Mouse (Mus musculus): Measurements from ENCODE around the gene Myt1. TPM values are rescaled to one million over a fixed set of nuclear protein-coding genes. Genes with fewer than 3 reads are reported as not detected.
A peak's percentile ranks its signal among the peaks of the same experiment; 100 is the strongest.

The Myt1 gene
- polyA plus RNA-seq, 1 experiment from 2014 or later: not detected

DNA sequence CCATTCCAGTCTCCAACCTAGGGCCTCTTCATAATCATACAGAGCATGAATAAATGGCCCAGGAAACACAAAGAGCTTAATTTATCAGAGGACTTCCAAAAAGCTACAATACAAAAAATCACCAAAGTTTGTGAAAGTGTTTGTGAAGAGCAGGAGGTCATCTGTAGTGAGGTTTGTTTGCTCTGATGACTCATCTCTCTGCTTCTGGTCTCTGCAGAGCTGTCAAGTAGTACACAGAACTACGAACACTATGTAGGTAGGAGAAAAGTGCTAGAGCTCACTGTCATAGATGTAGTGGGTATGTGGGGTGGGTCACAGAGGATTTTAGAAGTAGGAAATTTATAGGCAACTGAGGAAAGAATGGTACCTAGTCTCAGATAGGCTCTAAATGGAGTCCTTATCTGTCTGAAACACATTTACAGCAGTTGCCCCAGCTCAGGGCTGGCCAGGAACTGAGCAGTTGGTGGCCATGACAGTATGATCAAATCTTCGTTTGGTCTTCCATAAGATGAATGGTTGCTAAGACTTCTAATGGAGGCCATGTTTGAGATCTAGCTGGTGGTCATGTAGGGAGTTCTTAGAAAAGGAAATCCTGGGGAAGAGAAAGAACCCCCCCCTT lies 66.0 kb downstream of the Myt1 start:
- ATAC-seq (ENCODE audit: low FRiP score, low TSS enrichment): no peak
- no peak overlapping the region for H3K4me2 ChIP-seq (replicated peaks; ENCODE audit: low read depth, low read length)
- no peaks in the 10 kb centered on the region for H3K4me1 ChIP-seq (ENCODE audit: control insufficient read depth, insufficient read depth, low read length)
- H3K9ac ChIP-seq (ENCODE audit: low read depth, low read length): no peak overlapping the region
- H3K4me3 ChIP-seq (ENCODE audit: low read length): no peak overlapping the region
- H3K9me3 ChIP-seq (ENCODE audit: control insufficient read depth, low read length): no peaks in the 10 kb centered on the region
- H3K36me3 ChIP-seq (ENCODE audit: control insufficient read depth, insufficient read depth, low read length): no peaks in the 10 kb centered on the region
- WGBS: 69% methylated on average over 2 of the region's 2 CpGs
- H3K27me3 ChIP-seq (ENCODE audit: control insufficient read depth, insufficient read depth, low read length): no peaks in the 10 kb centered on the region
- no peak overlapping the region for H3K27ac ChIP-seq (ENCODE audit: low read depth, low read length)

GRCm38 (mm10) chr2:181832745-181833144 lies 69.6 kb downstream of the Myt1 start:
- Histone ChIP-seq H3K4me3 (ENCODE audit: low read length) (no peak overlapping the region), H3K9ac (ENCODE audit: low read depth, low read length) (no peak overlapping the region), H3K27me3 (ENCODE audit: control insufficient read depth, insufficient read depth, low read length) (no peaks in the 10 kb centered on the region), H3K4me1 (ENCODE audit: control insufficient read depth, insufficient read depth, low read length) (no peaks in the 10 kb centered on the region), H3K36me3 (ENCODE audit: control insufficient read depth, insufficient read depth, low read length) (no peaks in the 10 kb centered on the region), H3K4me2 (replicated peaks; ENCODE audit: low read depth, low read length) (no peak overlapping the region), H3K27ac (ENCODE audit: low read depth, low read length) (no peak overlapping the region), H3K9me3 (ENCODE audit: control insufficient read depth, low read length) (no peaks in the 10 kb centered on the region)
- ATAC-seq (ENCODE audit: low FRiP score, low TSS enrichment): no peak
- WGBS: 74% methylated on average over 2 of the region's 2 CpGs

- Histone ChIP-seq H3K27me3 (ENCODE audit: control insufficient read depth, insufficient read depth, low read length) (no peaks in the 10 kb centered on the region), H3K4me2 (replicated peaks; ENCODE audit: low read depth, low read length) (peak within 1 kb of the TSS; percentile 71), H3K9ac (ENCODE audit: low read depth, low read length) (peak within 1 kb of the TSS; percentile 61), H3K9me3 (ENCODE audit: control insufficient read depth, low read length) (no peaks in the 10 kb centered on the region), H3K27ac (ENCODE audit: low read depth, low read length) (peak within 1 kb of the TSS; percentile 62; the same call in 1 of the 2 replicates), H3K36me3 (ENCODE audit: control insufficient read depth, insufficient read depth, low read length) (peaks cover 8% of the 10 kb centered on the region; the same call in 1 of the 2 replicates), H3K4me3 (ENCODE audit: low read length) (peak within 1 kb of the TSS; percentile 71), H3K4me1 (ENCODE audit: control insufficient read depth, insufficient read depth, low read length) (no peaks in the 10 kb centered on the region; the same call in 1 of the 2 replicates)
- peak; percentile 100 for ATAC-seq (ENCODE audit: low FRiP score, low TSS enrichment)
- under 1% methylated on average over 35 of the region's 35 CpGs for WGBS
Measured at GRCm38 (mm10) chr2:181837372-181838292, 74.5 kb downstream of the Myt1 start, which contains the start of gene Pcmtd2. Gene Pcmtd2, plus strand, starts transcription at chr2:181837854.

DNA sequence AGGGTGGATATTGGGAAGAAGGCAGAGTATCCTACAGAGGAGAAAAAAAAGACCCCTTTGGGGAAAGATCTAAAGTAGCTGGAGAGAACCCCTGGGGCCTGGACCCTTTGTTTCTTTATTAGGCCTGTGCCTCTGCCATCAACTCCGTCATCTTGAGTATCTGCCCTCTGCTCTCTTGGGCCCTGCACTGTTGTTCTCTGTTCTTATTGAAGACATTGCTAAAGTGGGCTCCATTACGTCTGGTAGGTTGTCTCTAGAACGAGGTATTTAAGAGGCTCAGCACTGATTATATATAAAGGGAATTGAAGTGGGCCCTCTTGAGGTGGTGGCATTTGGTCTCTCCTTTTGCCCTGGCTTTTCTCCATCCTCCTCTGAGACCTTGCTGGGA lies 75.2 kb downstream of the Myt1 start:
- 1% methylated on average over 3 of the region's 3 CpGs for WGBS
- Histone ChIP-seq H3K4me2 (replicated peaks; ENCODE audit: low read depth, low read length) (peak overlapping the region; percentile 71), H3K4me1 (ENCODE audit: control insufficient read depth, insufficient read depth, low read length) (no peaks in the 10 kb centered on the region; the same call in 1 of the 2 replicates), H3K27ac (ENCODE audit: low read depth, low read length) (peak overlapping the region; percentile 62; the same call in 1 of the 2 replicates), H3K9ac (ENCODE audit: low read depth, low read length) (peak overlapping the region; percentile 61), H3K27me3 (ENCODE audit: control insufficient read depth, insufficient read depth, low read length) (no peaks in the 10 kb centered on the region), H3K36me3 (ENCODE audit: control insufficient read depth, insufficient read depth, low read length) (peaks cover 11% of the 10 kb centered on the region; the same call in 1 of the 2 replicates), H3K4me3 (ENCODE audit: low read length) (peak overlapping the region; percentile 71), H3K9me3 (ENCODE audit: control insufficient read depth, low read length) (no peaks in the 10 kb centered on the region)
- no peak; the same call in 1 of the 2 replicates for ATAC-seq (ENCODE audit: low FRiP score, low TSS enrichment)

DNA sequence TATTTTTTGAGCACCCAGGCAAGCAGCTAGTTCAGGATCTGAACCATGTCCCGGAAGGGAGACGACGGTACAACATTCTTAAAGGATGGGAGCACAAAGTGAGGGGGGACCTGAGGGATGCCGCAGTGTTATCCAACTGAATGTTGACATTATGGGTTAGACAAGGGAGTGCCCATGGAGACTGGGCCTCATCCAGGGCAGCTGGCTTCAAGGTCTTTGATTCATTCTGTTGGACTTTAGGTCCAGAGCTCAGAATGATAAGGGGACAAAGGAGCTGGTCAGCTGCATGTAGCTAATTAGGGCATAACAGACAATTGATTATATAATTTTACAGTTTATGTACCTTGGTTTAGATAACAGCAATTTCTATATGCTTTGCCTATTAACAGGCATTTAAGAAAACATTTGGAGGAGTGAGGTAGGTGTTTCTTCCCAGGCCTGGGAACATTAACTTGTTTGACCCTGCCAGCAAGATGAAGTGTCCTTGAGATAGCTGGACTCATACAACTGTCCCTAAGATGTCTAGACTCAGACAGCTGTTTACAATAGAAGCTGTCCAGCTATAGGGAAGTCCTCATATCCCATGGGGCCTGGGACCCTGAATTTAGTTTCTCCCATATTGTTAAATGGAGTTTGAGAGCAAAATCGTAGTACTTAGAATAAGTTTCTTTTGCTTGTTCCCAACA lies 82.7 kb downstream of the Myt1 start:
- Histone ChIP-seq H3K27me3 (ENCODE audit: control insufficient read depth, insufficient read depth, low read length) (no peaks in the 10 kb centered on the region), H3K9me3 (ENCODE audit: control insufficient read depth, low read length) (no peaks in the 10 kb centered on the region), H3K4me3 (ENCODE audit: low read length) (no peak overlapping the region), H3K27ac (ENCODE audit: low read depth, low read length) (no peak overlapping the region), H3K36me3 (ENCODE audit: control insufficient read depth, insufficient read depth, low read length) (peaks cover 45% of the 10 kb centered on the region), H3K9ac (ENCODE audit: low read depth, low read length) (no peak overlapping the region), H3K4me1 (ENCODE audit: control insufficient read depth, insufficient read depth, low read length) (no peaks in the 10 kb centered on the region), H3K4me2 (replicated peaks; ENCODE audit: low read depth, low read length) (no peak overlapping the region)
- no peak for ATAC-seq (ENCODE audit: low FRiP score, low TSS enrichment)
- 95% methylated on average over 5 of the region's 5 CpGs for whole genome bisulfite sequencing

GRCm38 (mm10) chr2:181863791-181864535 lies 100.8 kb downstream of the Myt1 start, which contains the start of gene Polr3k:
Gene Polr3k, plus strand, starts transcription at chr2:181864337.
- WGBS: under 1% methylated on average over 35 of the region's 35 CpGs
- ATAC-seq (ENCODE audit: low FRiP score, low TSS enrichment): peak; percentile 100
- peak within 1 kb of the TSS; percentile 74 for H3K9ac ChIP-seq (ENCODE audit: low read depth, low read length)

GRCm38 (mm10) chr2:181864536-181864860 lies 101.4 kb downstream of the Myt1 start:
- no peak for ATAC-seq (ENCODE audit: low FRiP score, low TSS enrichment)
- H3K27ac ChIP-seq (ENCODE audit: low read depth, low read length): peak overlapping the region; percentile 56; the same call in 1 of the 2 replicates
- peak overlapping the region; percentile 73 for H3K4me2 ChIP-seq (replicated peaks; ENCODE audit: low read depth, low read length)

More at GRCm38 (mm10) chr2:181863791-181864535, 100.8 kb downstream of the Myt1 start, which contains the start of gene Polr3k:
- Histone ChIP-seq H3K4me3 (ENCODE audit: low read length) (peak within 1 kb of the TSS; percentile 77), H3K36me3 (ENCODE audit: control insufficient read depth, insufficient read depth, low read length) (peaks cover 18% of the 10 kb centered on the region), H3K4me1 (ENCODE audit: control insufficient read depth, insufficient read depth, low read length) (peaks cover 7% of the 10 kb centered on the region), H3K9me3 (ENCODE audit: control insufficient read depth, low read length) (no peaks in the 10 kb centered on the region), H3K4me2 (replicated peaks; ENCODE audit: low read depth, low read length) (peak within 1 kb of the TSS; percentile 73), H3K27me3 (ENCODE audit: control insufficient read depth, insufficient read depth, low read length) (no peaks in the 10 kb centered on the region), H3K27ac (ENCODE audit: low read depth, low read length) (peak within 1 kb of the TSS; percentile 56; the same call in 1 of the 2 replicates)

DNA sequence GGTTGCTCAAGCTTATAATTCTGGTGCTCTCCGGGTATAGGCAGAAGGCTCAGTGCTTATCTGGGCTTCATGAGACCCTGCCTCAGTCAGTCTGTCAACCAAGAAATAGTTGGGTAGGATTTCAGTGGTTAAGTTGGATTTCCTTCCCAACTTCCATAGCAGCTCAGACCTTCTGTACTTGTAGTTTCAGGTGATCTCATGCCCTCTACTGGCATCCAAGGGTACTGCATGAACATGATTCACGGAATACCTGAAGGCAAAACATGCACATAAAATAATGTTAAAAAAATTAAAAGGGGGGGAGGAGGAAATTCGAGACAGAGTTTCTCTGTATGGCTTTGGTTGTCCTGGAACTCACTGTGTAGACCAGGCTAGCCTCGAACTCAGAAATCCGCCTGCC lies 103.8 kb downstream of the Myt1 start:
- H3K9me3 ChIP-seq (ENCODE audit: control insufficient read depth, low read length): no peaks in the 10 kb centered on the region
- H3K4me2 ChIP-seq (replicated peaks; ENCODE audit: low read depth, low read length): no peak overlapping the region
- H3K27ac ChIP-seq (ENCODE audit: low read depth, low read length): no peak overlapping the region
- H3K4me3 ChIP-seq (ENCODE audit: low read length): no peak overlapping the region
- no peak overlapping the region for H3K9ac ChIP-seq (ENCODE audit: low read depth, low read length)
- peaks cover 7% of the 10 kb centered on the region for H3K4me1 ChIP-seq (ENCODE audit: control insufficient read depth, insufficient read depth, low read length)
- peaks cover 30% of the 10 kb centered on the region for H3K36me3 ChIP-seq (ENCODE audit: control insufficient read depth, insufficient read depth, low read length)
- no peak for ATAC-seq (ENCODE audit: low FRiP score, low TSS enrichment)
- whole genome bisulfite sequencing: 52% methylated on average over 5 of the region's 5 CpGs
- H3K27me3 ChIP-seq (ENCODE audit: control insufficient read depth, insufficient read depth, low read length): no peaks in the 10 kb centered on the region

More at GRCm38 (mm10) chr2:181864536-181864860, 101.4 kb downstream of the Myt1 start:
- H3K9me3 ChIP-seq (ENCODE audit: control insufficient read depth, low read length): no peaks in the 10 kb centered on the region
- no peaks in the 10 kb centered on the region for H3K27me3 ChIP-seq (ENCODE audit: control insufficient read depth, insufficient read depth, low read length)
- H3K4me3 ChIP-seq (ENCODE audit: low read length): peak overlapping the region; percentile 77
- peak overlapping the region; percentile 74 for H3K9ac ChIP-seq (ENCODE audit: low read depth, low read length)
- H3K4me1 ChIP-seq (ENCODE audit: control insufficient read depth, insufficient read depth, low read length): peaks cover 7% of the 10 kb centered on the region
- WGBS: 0% methylated on average over 22 of the region's 22 CpGs
- H3K36me3 ChIP-seq (ENCODE audit: control insufficient read depth, insufficient read depth, low read length): peaks cover 23% of the 10 kb centered on the region

All from kidney, embryonic 14.5 days (tissue).